Mouse (Mus musculus) liver, adult 2 months (tissue): ENCODE data around the gene Hspbp1. TPM values are rescaled to one million over a fixed set of nuclear protein-coding genes. Genes with fewer than 3 reads are reported as not detected.

Experiments used
- DNase-seq: peaks from one replicate; pipeline ENCODE4 v3.0.0-alpha.2; 2011; ENCODE audit warnings: low read depth, low spot score; ENCODE audit errors: extremely low read depth
- H3K27ac ChIP-seq: fragments of 200-500 bp; replicated peaks from 2 replicates; pipeline ENCODE4 v1.5.1; 2012; ENCODE audit warnings: low read depth, mild to moderate bottlenecking, control low read depth, inconsistent platforms, low read length; ENCODE audit not compliant: insufficient read depth
- H3K27me3 ChIP-seq: fragments of 200-500 bp; 2 replicates; pipeline ENCODE4 v1.6.1; 2012; ENCODE audit warnings: mild to moderate bottlenecking, moderate library complexity, low read length, inconsistent platforms; ENCODE audit not compliant: control insufficient read depth, insufficient read depth
- H3K36me3 ChIP-seq: fragments of 200-500 bp; 2 replicates; pipeline ENCODE4 v1.6.1; 2012; ENCODE audit warnings: low read length, inconsistent platforms; ENCODE audit not compliant: control insufficient read depth, insufficient read depth
- H3K4me1 ChIP-seq: fragments of 200-500 bp; 2 replicates; pipeline ENCODE4 v1.6.1; 2011; ENCODE audit warnings: low read length; ENCODE audit not compliant: control insufficient read depth, insufficient read depth
- H3K4me3 ChIP-seq: fragments of 200-500 bp; 2 replicates; pipeline ENCODE4 v1.5.1; 2011; ENCODE audit warnings: low read depth, mild to moderate bottlenecking, control low read depth, low read length, moderate library complexity; ENCODE audit not compliant: insufficient read depth
- H3K79me2 ChIP-seq: fragments of 200-500 bp; 2 replicates; pipeline ENCODE4 v1.6.1; 2012; ENCODE audit warnings: inconsistent platforms, mild to moderate bottlenecking, low read length, moderate library complexity; ENCODE audit not compliant: control insufficient read depth, insufficient read depth
- H3K9ac ChIP-seq: fragments of 200-500 bp; 2 replicates; pipeline ENCODE4 v1.6.1; 2012; ENCODE audit warnings: low read depth, mild to moderate bottlenecking, control low read depth, inconsistent platforms, low read length
- CTCF ChIP-seq: fragments of 200-500 bp; IDR thresholded peaks from 2 replicates; pipeline ENCODE4 v1.5.1; 2011; ENCODE audit warnings: low read depth, low read length, control low read depth
- POLR2A ChIP-seq: fragments of 200-500 bp; IDR thresholded peaks from 2 replicates; pipeline ENCODE4 v1.6.1; 2011; ENCODE audit warnings: low read length, control low read depth; ENCODE audit not compliant: insufficient read depth; ENCODE audit errors: extremely low read depth
- WGBS: fragments of 180-500 bp; shearing (Covaris S2); methylation state at CpG from one replicate; pipeline ENCODE4 v1.1.7; 2018; 5-methylcytosine and 5-hydroxymethylcytosine counted together
- polyA plus RNA-seq: library from polyadenylated mRNA; depleted of rRNA; stranded (reverse); fragments of >200 nt; gene quantifications from 2 replicates; pipeline ENCODE4 v1.2.3, GENCODE M21; 2012
- total RNA-seq: library from RNA; depleted of rRNA; stranded (reverse); fragments of >200 nt; gene quantifications from 2 replicates; pipeline ENCODE4 v1.2.3, GENCODE M21; 2014

Gene Hspbp1
- total and polyA plus RNA-seq, 2 experiments = 18.2 to 30.6 TPM

DNA sequence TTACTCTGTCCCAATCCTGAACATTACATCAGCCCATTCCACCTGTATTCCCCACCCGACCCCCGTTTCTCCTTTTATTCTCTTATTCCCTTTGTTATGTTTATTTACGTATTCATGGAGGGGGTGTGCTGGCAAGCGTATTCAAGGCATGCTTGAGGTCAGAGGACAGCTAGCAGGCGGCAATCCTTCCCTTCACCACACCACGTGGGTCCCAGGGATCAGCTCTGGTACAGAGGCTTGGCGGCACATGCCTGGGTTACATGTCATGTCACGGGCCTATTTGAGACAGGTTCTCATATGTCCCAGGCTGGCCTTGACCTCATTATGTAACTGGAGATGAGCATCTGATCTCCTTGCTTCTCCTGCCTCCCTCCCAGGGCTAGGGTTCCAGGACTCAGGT lies 17.5 kb upstream of the Hspbp1 start:
- Histone ChIP-seq H3K27me3 (no peaks in the 10 kb centered on the region), H3K4me3 (no peak overlapping the region), H3K4me1 (no peaks in the 10 kb centered on the region), H3K36me3 (no peaks in the 10 kb centered on the region), H3K79me2 (no peaks in the 10 kb centered on the region), H3K9ac (no peak overlapping the region), H3K27ac (no peak overlapping the region)
- TF ChIP-seq POLR2A (no peak), CTCF (no peak)
- no peak for DNase-seq
- WGBS = 83% methylated on average over 8 of the region's 8 CpGs

DNA sequence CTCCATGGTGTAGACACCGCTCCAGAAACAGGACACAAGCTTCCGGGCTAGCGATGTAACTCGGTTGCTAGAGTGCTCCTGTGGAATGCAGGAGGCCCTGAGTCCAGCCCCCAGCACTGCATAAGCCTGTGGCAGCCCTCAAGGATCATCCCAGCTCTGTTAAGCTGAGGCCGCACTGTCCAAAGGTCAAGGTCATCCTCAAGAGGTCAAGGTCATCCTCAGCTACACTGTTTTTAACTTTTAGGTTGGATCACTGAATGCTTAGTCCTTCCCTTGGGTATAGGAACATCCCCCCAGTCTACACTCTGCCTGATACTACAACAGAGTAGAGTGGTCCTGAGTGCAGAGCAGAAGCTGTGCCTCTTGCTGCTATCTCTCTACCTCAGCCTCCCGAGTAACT lies 8.1 kb upstream of the Hspbp1 start:
- no peaks in the 10 kb centered on the region for H3K4me1 ChIP-seq
- H3K27ac ChIP-seq = no peak overlapping the region
- H3K79me2 ChIP-seq = no peaks in the 10 kb centered on the region
- no peak for DNase-seq
- H3K4me3 ChIP-seq = no peak overlapping the region
- no peaks in the 10 kb centered on the region for H3K36me3 ChIP-seq
- TF ChIP-seq CTCF = no peak
- TF ChIP-seq POLR2A = no peak
- 89% methylated on average over 6 of the region's 6 CpGs for WGBS
- H3K27me3 ChIP-seq = no peaks in the 10 kb centered on the region
- no peak overlapping the region for H3K9ac ChIP-seq

DNA sequence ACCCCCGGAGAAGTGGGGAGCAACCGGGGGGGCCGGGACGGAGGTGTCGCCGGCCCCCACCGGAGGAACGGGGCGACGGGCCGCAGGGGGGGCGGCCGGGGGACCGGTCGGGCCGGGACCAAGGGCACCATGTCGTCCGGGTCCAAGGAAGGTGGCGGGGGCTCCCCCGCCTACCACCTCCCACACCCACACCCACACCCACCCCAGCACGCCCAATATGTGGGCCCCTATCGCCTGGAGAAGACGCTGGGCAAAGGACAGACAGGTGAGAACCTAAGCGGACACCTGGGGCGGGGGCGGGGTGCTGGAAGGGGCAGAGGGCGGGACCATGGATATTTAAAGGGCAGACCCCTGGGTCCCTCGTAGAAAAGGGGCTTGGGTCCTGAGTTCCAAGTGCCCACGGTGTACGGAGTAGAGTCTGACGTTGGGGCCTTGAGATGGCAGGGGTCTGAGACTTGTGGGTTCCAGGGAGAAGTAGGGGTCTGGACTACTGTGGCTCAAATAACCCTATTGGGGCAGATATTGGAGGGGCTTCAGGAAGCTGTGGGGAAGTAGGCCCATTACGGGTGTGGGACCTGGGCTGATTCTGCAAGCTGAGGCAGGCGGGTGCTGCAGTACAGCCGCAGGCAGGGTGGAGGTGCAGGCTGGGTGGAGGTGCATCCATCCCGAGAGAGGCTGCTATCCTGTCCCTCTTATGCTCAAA lies 6.2 kb upstream of the Hspbp1 start:
- Histone ChIP-seq H3K79me2 (no peaks in the 10 kb centered on the region), H3K36me3 (no peaks in the 10 kb centered on the region), H3K4me3 (peak overlapping the region; percentile 49; the same call in 1 of the 2 replicates), H3K4me1 (no peaks in the 10 kb centered on the region), H3K9ac (peak overlapping the region; percentile 8; the same call in 1 of the 2 replicates), H3K27ac (no peak overlapping the region), H3K27me3 (no peaks in the 10 kb centered on the region)
- DNase-seq = no peak
- TF ChIP-seq POLR2A (no peak), CTCF (no peak)
- WGBS = 36% methylated on average over 19 of the region's 35 CpGs

DNA sequence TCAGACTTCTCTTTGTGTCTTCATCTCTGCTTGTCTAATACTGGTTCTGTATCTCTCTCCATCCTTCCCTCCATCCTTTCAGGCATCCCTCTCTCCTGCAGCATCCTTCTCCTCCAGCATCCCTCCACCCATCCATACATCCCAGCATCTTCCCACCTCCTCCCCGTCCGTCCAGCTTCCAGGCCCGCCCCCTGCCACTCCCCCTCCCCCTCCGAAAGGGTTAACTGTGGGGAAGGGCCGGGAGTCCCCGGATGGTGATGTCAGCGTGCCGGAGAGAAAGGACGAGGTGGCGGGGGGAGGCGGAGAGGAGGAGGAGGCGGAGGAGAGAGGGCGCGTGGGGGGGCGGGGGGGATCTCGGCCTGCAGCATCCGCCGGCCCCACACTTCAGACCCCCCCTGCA lies 5.5 kb upstream of the Hspbp1 start, which contains the start of gene Brsk1:
Gene Brsk1, plus strand, starts transcription at position 218 of the 400 bp plus-strand sequence.
- H3K4me1 ChIP-seq = 0 out of 2 replicates have a peak, but pooled peaks cover under 1% of the 10 kb centered on the region
- WGBS = 2% methylated on average over 9 of the region's 18 CpGs
- no peaks in the 10 kb centered on the region for H3K27me3 ChIP-seq
- H3K9ac ChIP-seq = peak within 1 kb of the TSS; percentile 8; the same call in 1 of the 2 replicates
- peak within 1 kb of the TSS; percentile 49; the same call in 1 of the 2 replicates for H3K4me3 ChIP-seq
- TF ChIP-seq CTCF = no peak
- no peak for TF ChIP-seq POLR2A
- no peak for DNase-seq
- H3K79me2 ChIP-seq = no peaks in the 10 kb centered on the region
- no peak within 1 kb of the TSS for H3K27ac ChIP-seq
- H3K36me3 ChIP-seq = no peaks in the 10 kb centered on the region

DNA sequence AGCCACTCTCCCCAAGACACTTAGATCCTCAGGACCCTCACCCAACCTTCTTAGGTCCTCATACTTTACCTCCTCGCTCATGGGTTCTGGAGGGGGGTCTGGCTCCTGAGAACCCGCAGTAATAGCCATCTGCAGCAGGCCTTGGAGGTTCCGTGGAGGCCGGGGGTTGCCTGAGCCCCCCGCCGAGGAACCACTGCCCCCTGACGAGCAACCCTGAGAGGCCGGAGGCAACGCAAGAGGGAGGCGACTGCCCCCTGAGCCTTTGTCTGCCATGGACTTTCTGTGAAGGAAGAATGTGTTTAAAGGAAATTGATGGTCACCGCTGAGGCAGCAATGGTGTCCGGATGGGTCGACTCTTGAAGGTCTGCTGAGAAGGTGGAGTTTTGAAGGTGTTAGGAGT lies 665 bp downstream of the Hspbp1 start:
- H3K27ac ChIP-seq = 0 out of 2 replicates have a peak overlapping the region, but pooled peaks have one; percentile 7
- WGBS = 6% methylated on average over 13 of the region's 13 CpGs

DNA sequence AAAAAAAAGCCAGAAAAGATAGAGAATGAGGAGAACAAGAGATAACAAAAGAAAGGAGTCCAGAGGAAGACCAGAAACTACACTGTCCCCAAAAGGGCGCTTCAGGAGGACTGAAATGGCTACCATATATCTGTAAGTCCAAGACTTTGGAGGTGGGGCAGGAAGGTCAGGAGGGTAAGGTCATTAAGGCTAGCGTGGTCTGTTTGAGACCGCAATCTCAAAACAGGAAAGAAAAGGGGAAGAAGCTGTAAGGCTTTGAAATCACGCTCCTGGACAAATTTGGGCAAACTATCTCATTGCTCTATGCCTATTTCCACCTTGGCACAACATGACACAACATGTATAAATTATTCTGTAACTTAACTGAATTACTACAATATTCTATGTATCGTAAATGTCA lies 1.6 kb downstream of the Hspbp1 start:
- TF ChIP-seq POLR2A (no peak), CTCF (no peak)
- 85% methylated on average over 5 of the region's 5 CpGs for WGBS
- no peaks in the 10 kb centered on the region; the same call in 1 of the 2 replicates for H3K36me3 ChIP-seq
- no peak overlapping the region for H3K27ac ChIP-seq
- H3K4me3 ChIP-seq = no peak overlapping the region
- no peak for DNase-seq
- H3K79me2 ChIP-seq = peaks cover 6% of the 10 kb centered on the region; the same call in 1 of the 2 replicates
- no peaks in the 10 kb centered on the region for H3K27me3 ChIP-seq
- peaks cover 7% of the 10 kb centered on the region; the same call in 1 of the 2 replicates for H3K4me1 ChIP-seq
- H3K9ac ChIP-seq = no peak overlapping the region

More for the DNA sequence above, 665 bp downstream of the Hspbp1 start:
- no peaks in the 10 kb centered on the region for H3K27me3 ChIP-seq
- peaks cover 6% of the 10 kb centered on the region; the same call in 1 of the 2 replicates for H3K79me2 ChIP-seq
- no peak for DNase-seq
- H3K4me1 ChIP-seq = peaks cover 7% of the 10 kb centered on the region; the same call in 1 of the 2 replicates
- H3K4me3 ChIP-seq = peak overlapping the region; percentile 75
- peak overlapping the region; percentile 62; the same call in 1 of the 2 replicates for H3K9ac ChIP-seq
- no peak for TF ChIP-seq CTCF
- no peak for TF ChIP-seq POLR2A
- no peaks in the 10 kb centered on the region; the same call in 1 of the 2 replicates for H3K36me3 ChIP-seq
